Mouse (Mus musculus) liver, embryonic 12.5 days (tissue): ENCODE measurements around the gene Gpc5. TPM values are rescaled to one million over a fixed set of nuclear protein-coding genes. Genes with fewer than 3 reads are reported as not detected.

ENCODE experiments used
- ATAC-seq: fragments of 200-750 bp; cut with Nextera tagmentation; 2 replicates; pipeline ENCODE4 v1.8.0; 2017; ENCODE audit warnings: moderate number of reproducible peaks, mild to moderate bottlenecking, moderate library complexity
- H3K27ac ChIP-seq: fragments of 300-500 bp; sonication (generic); 2 replicates; pipeline ENCODE4 v1.5.1; 2016; ENCODE audit warnings: mild to moderate bottlenecking
- H3K27me3 ChIP-seq: fragments of 300-500 bp; sonication (generic); replicated peaks from 2 replicates; pipeline ENCODE4 v1.6.1; 2016; ENCODE audit warnings: mild to moderate bottlenecking, moderate library complexity
- H3K36me3 ChIP-seq: fragments of 300-500 bp; sonication (generic); 2 replicates; pipeline ENCODE4 v1.6.1; 2016; ENCODE audit warnings: mild to moderate bottlenecking, moderate library complexity
- H3K4me1 ChIP-seq: fragments of 300-500 bp; sonication (generic); 2 replicates; pipeline ENCODE4 v1.6.1; 2016
- H3K4me2 ChIP-seq: fragments of 300-500 bp; sonication (generic); 2 replicates; pipeline ENCODE4 v1.6.1; 2016; ENCODE audit warnings: mild to moderate bottlenecking, moderate library complexity
- H3K4me3 ChIP-seq: fragments of 300-500 bp; sonication (generic); 2 replicates; pipeline ENCODE4 v1.5.1; 2016; ENCODE audit warnings: mild to moderate bottlenecking, moderate library complexity
- H3K9ac ChIP-seq: fragments of 300-500 bp; sonication (generic); 2 replicates; pipeline ENCODE4 v1.6.1; 2016; ENCODE audit warnings: mild to moderate bottlenecking, moderate library complexity
- H3K9me3 ChIP-seq: fragments of 300-500 bp; sonication (generic); replicated peaks from 2 replicates; pipeline ENCODE4 v1.6.1; 2016; ENCODE audit warnings: mild to moderate bottlenecking, moderate library complexity
- WGBS: fragments of 180-500 bp; shearing (Covaris S2); methylation state at CpG from one replicate; pipeline ENCODE4 v1.1.7; 2016; ENCODE audit not compliant: insufficient replicate concordance; 5-methylcytosine and 5-hydroxymethylcytosine counted together
- polyA plus RNA-seq: library from polyadenylated mRNA; unstranded; fragments of >200 nt; fragmentation: Nextera tagmentation; extraction: Ambion mirVana; gene quantifications from 2 replicates; pipeline ENCODE4 v1.2.1, GENCODE M21; 2016

Gpc5 gene
- polyA plus RNA-seq, 1 experiment from 2014 or later = not detected

- no peaks in the 10 kb centered on the region for H3K9me3 ChIP-seq
- no peak overlapping the region for H3K4me3 ChIP-seq
- ATAC-seq = no peak
- H3K36me3 ChIP-seq = no peaks in the 10 kb centered on the region
- 71% methylated on average over 10 of the region's 10 CpGs for WGBS
- H3K27me3 ChIP-seq = no peaks in the 10 kb centered on the region
- H3K9ac ChIP-seq = no peak overlapping the region
- no peak overlapping the region for H3K27ac ChIP-seq
- H3K4me1 ChIP-seq = no peaks in the 10 kb centered on the region
- H3K4me2 ChIP-seq = no peak overlapping the region
Observed at GRCm38 (mm10) chr14:115444789-115445770, 353.1 kb downstream of the Gpc5 start.

- WGBS = 49% methylated on average over 2 of the region's 2 CpGs
- H3K4me1 ChIP-seq = no peaks in the 10 kb centered on the region
- H3K36me3 ChIP-seq = no peaks in the 10 kb centered on the region
- no peak for ATAC-seq
- no peak overlapping the region for H3K4me2 ChIP-seq
- H3K27me3 ChIP-seq = no peaks in the 10 kb centered on the region
- no peak overlapping the region for H3K27ac ChIP-seq
- H3K9me3 ChIP-seq = no peaks in the 10 kb centered on the region
- H3K9ac ChIP-seq = no peak overlapping the region
- H3K4me3 ChIP-seq = no peak overlapping the region
Observed at GRCm38 (mm10) chr14:115450938-115451337, 358.9 kb downstream of the Gpc5 start.

GRCm38 (mm10) chr14:115467960-115468359 lies 375.9 kb downstream of the Gpc5 start:
- H3K4me3 ChIP-seq = no peak overlapping the region

GRCm38 (mm10) chr14:115475234-115475633 lies 383.2 kb downstream of the Gpc5 start:
- Histone ChIP-seq H3K27me3 (no peaks in the 10 kb centered on the region), H3K4me1 (no peaks in the 10 kb centered on the region), H3K4me2 (no peak overlapping the region), H3K4me3 (no peak overlapping the region), H3K9me3 (no peaks in the 10 kb centered on the region), H3K36me3 (no peaks in the 10 kb centered on the region), H3K27ac (no peak overlapping the region), H3K9ac (no peak overlapping the region)
- ATAC-seq = no peak
- WGBS = 40% methylated on average over 4 of the region's 4 CpGs

More at GRCm38 (mm10) chr14:115467960-115468359, 375.9 kb downstream of the Gpc5 start:
- Histone ChIP-seq H3K27ac (no peak overlapping the region), H3K9ac (no peak overlapping the region), H3K4me2 (no peak overlapping the region), H3K27me3 (no peaks in the 10 kb centered on the region), H3K36me3 (no peaks in the 10 kb centered on the region), H3K9me3 (no peaks in the 10 kb centered on the region), H3K4me1 (no peaks in the 10 kb centered on the region)
- no peak for ATAC-seq
- WGBS = 53% methylated on average over 5 of the region's 5 CpGs

GRCm38 (mm10) chr14:115477360-115477759 lies 385.3 kb downstream of the Gpc5 start:
- no peak for ATAC-seq
- no peak overlapping the region for H3K9ac ChIP-seq
- no peak overlapping the region for H3K4me2 ChIP-seq
- WGBS = 66% methylated on average over 14 of the region's 14 CpGs
- H3K27ac ChIP-seq = no peak overlapping the region
- H3K27me3 ChIP-seq = no peaks in the 10 kb centered on the region
- no peaks in the 10 kb centered on the region for H3K4me1 ChIP-seq
- H3K36me3 ChIP-seq = no peaks in the 10 kb centered on the region
- no peak overlapping the region for H3K4me3 ChIP-seq
- no peaks in the 10 kb centered on the region for H3K9me3 ChIP-seq

- ATAC-seq = no peak
- no peaks in the 10 kb centered on the region for H3K4me1 ChIP-seq
- H3K9me3 ChIP-seq = no peaks in the 10 kb centered on the region
- no peak overlapping the region for H3K27ac ChIP-seq
- no peak overlapping the region for H3K4me2 ChIP-seq
- no peak overlapping the region for H3K9ac ChIP-seq
- H3K27me3 ChIP-seq = no peaks in the 10 kb centered on the region
- no peak overlapping the region for H3K4me3 ChIP-seq
- no peaks in the 10 kb centered on the region for H3K36me3 ChIP-seq
Observed at GRCm38 (mm10) chr14:115485090-115485489, 393.1 kb downstream of the Gpc5 start.

- Histone ChIP-seq H3K4me3 (no peak overlapping the region), H3K9ac (no peak overlapping the region), H3K4me2 (no peak overlapping the region), H3K27me3 (no peaks in the 10 kb centered on the region), H3K4me1 (no peaks in the 10 kb centered on the region), H3K9me3 (no peaks in the 10 kb centered on the region), H3K36me3 (no peaks in the 10 kb centered on the region), H3K27ac (no peak overlapping the region)
- ATAC-seq = no peak
- WGBS = 69% methylated on average over 6 of the region's 6 CpGs
Observed at GRCm38 (mm10) chr14:115500794-115501193, 408.8 kb downstream of the Gpc5 start.

GRCm38 (mm10) chr14:115546516-115547282 lies 454.7 kb downstream of the Gpc5 start:
- Histone ChIP-seq H3K4me3 (no peak overlapping the region), H3K9ac (no peak overlapping the region), H3K27ac (no peak overlapping the region), H3K27me3 (no peaks in the 10 kb centered on the region), H3K9me3 (no peaks in the 10 kb centered on the region), H3K4me2 (no peak overlapping the region), H3K4me1 (no peaks in the 10 kb centered on the region), H3K36me3 (no peaks in the 10 kb centered on the region)
- no peak for ATAC-seq
- 49% methylated on average over 4 of the region's 4 CpGs for WGBS

GRCm38 (mm10) chr14:115551996-115552395 lies 460.0 kb downstream of the Gpc5 start:
- H3K27ac ChIP-seq = no peak overlapping the region
- ATAC-seq = no peak
- no peaks in the 10 kb centered on the region for H3K9me3 ChIP-seq

GRCm38 (mm10) chr14:115580466-115581255 lies 488.6 kb downstream of the Gpc5 start:
- H3K27ac ChIP-seq = no peak overlapping the region
- H3K9ac ChIP-seq = no peak overlapping the region
- H3K4me3 ChIP-seq = no peak overlapping the region
- H3K4me2 ChIP-seq = no peak overlapping the region
- H3K36me3 ChIP-seq = no peaks in the 10 kb centered on the region
- H3K9me3 ChIP-seq = no peaks in the 10 kb centered on the region
- no peaks in the 10 kb centered on the region for H3K4me1 ChIP-seq
- H3K27me3 ChIP-seq = no peaks in the 10 kb centered on the region
- 56% methylated on average over 3 of the region's 3 CpGs for WGBS
- ATAC-seq = no peak

More at GRCm38 (mm10) chr14:115551996-115552395, 460.0 kb downstream of the Gpc5 start:
- Histone ChIP-seq H3K27me3 (no peaks in the 10 kb centered on the region), H3K36me3 (no peaks in the 10 kb centered on the region), H3K4me3 (no peak overlapping the region), H3K4me2 (no peak overlapping the region), H3K9ac (no peak overlapping the region), H3K4me1 (no peaks in the 10 kb centered on the region)
- 65% methylated on average over 4 of the region's 4 CpGs for WGBS

- Histone ChIP-seq H3K9ac (no peak overlapping the region), H3K4me3 (no peak overlapping the region), H3K27ac (no peak overlapping the region), H3K9me3 (no peaks in the 10 kb centered on the region), H3K4me1 (no peaks in the 10 kb centered on the region), H3K27me3 (no peaks in the 10 kb centered on the region), H3K36me3 (no peaks in the 10 kb centered on the region), H3K4me2 (no peak overlapping the region)
- 67% methylated on average over 2 of the region's 2 CpGs for WGBS
- no peak for ATAC-seq
Observed at GRCm38 (mm10) chr14:115581256-115581633, 489.2 kb downstream of the Gpc5 start.
